In genomic region chr2:38866711-38867110, GRCm38 (mm10) we compare ENCODE assay signal across 20 mouse cellular contexts.
DNase-seq lines count a peak whose midpoint lies in the region; ATAC-seq and TF ChIP-seq lines count a peak whose summit lies in the region.
"Had no signal": no experiment of that assay in that cellular context is flagged by ENCODE, and none has a peak within 500 bp of the region (broad histone marks: within the 10 kb centered on the region; RNA-seq: fewer than 3 reads in every experiment).

No protein-coding gene starts in this region.

- no peaks in the 10 kb centered on the region for H3K9me3 ChIP-seq in intestine, embryonic 15.5 days
- no peaks in the 10 kb centered on the region for H3K9me3 ChIP-seq in kidney, embryonic 14.5 days (ENCODE audit: control insufficient read depth, low read length)
- H3K9me3 ChIP-seq: heart, embryonic 10.5 days; limb, embryonic 12.5 days had no signal

- in situ Hi-C loops in Patski (cut with MboI; ENCODE audit: low pct_unique_long_range_greater_than_20kb), result no loop called here

- peak; percentile 11 for DNase-seq in adrenal gland, adult 8-10 months
- DNase-seq in adrenal gland, adult 18-20 months (ENCODE audit: low spot score in 2 of 2), result no peak
- DNase-seq in 3134 (ENCODE audit: extremely low read depth, insufficient read length, low spot score) (peak; percentile 11), Patski (ENCODE audit: low read depth, low spot score) (peak; percentile 12)
- no peak for DNase-seq in frontal cortex, adult 2 months (ENCODE audit: extremely low spot score in 1 of 2, low spot score in 1 of 2)
- DNase-seq: cerebellum, postnatal 10 days; gastrocnemius, postnatal 14 days; heart, postnatal 14 days; kidney, adult 2 months; layer of hippocampus, postnatal 36 days; lung, embryonic 14.5 days; thymus, postnatal 25 days had no signal

- POLR2A ChIA-PET in Patski (lab: Charles Lee), result interaction anchor here (0.9 to 1.0 kb wide), 2 partner anchors 10 to 132 kb away, joined by 3 read pairs; no protein-coding TSS in a partner anchor

- H3K27me3 ChIP-seq in Patski, result no peaks in the 10 kb centered on the region
- H3K27me3 ChIP-seq in intestine, embryonic 15.5 days (replicated peaks), result no peaks in the 10 kb centered on the region
- H3K27me3 ChIP-seq in kidney, embryonic 14.5 days (ENCODE audit: control insufficient read depth, insufficient read depth, low read length), result no peaks in the 10 kb centered on the region
- H3K27me3 ChIP-seq: limb, embryonic 12.5 days had no signal

- no peak for ATAC-seq in Patski
- peak; percentile 94 for ATAC-seq in granulocyte monocyte progenitor cell, adult 5-6 weeks (replicated peaks; ENCODE audit: poor library complexity, severe bottlenecking)
- ATAC-seq in intestine, embryonic 15.5 days, result no peak
- no peak for ATAC-seq in kidney, embryonic 14.5 days (ENCODE audit: low FRiP score, low TSS enrichment)
- ATAC-seq: hindbrain, embryonic 16.5 days had no signal

- no peaks in the 10 kb centered on the region for H3K36me3 ChIP-seq in intestine, embryonic 15.5 days
- peaks cover 11% of the 10 kb centered on the region; the same call in 1 of the 2 replicates for H3K36me3 ChIP-seq in kidney, embryonic 14.5 days (ENCODE audit: control insufficient read depth, insufficient read depth, low read length)

- H3K4me1 ChIP-seq in intestine, embryonic 15.5 days (replicated peaks), result no peaks in the 10 kb centered on the region
- no peaks in the 10 kb centered on the region for H3K4me1 ChIP-seq in kidney, embryonic 14.5 days (ENCODE audit: control insufficient read depth, insufficient read depth, low read length)
- H3K4me1 ChIP-seq: limb, embryonic 12.5 days had no signal

- H3K27ac ChIP-seq in intestine, embryonic 15.5 days, result no peak overlapping the region
- H3K27ac ChIP-seq in kidney, embryonic 14.5 days (ENCODE audit: low read depth, low read length), result no peak overlapping the region
- H3K27ac ChIP-seq: heart, embryonic 10.5 days; limb, embryonic 12.5 days; stomach, postnatal 0 days had no signal

- 85% methylated on average over 1 of the region's 1 CpGs for WGBS in intestine, embryonic 15.5 days
- 96% methylated on average over 1 of the region's 1 CpGs for WGBS in kidney, embryonic 14.5 days

- H3K4me2 ChIP-seq in intestine, embryonic 15.5 days (replicated peaks), result no peak overlapping the region
- no peak overlapping the region for H3K4me2 ChIP-seq in kidney, embryonic 14.5 days (replicated peaks; ENCODE audit: low read depth, low read length)
- H3K4me2 ChIP-seq: limb, embryonic 12.5 days; lung, embryonic 14.5 days; midbrain, embryonic 11.5 days had no signal

- no peak for TF ChIP-seq CTCF in Patski (IDR thresholded peaks at IDR 0.05)

- H3K4me3 ChIP-seq in intestine, embryonic 15.5 days (replicated peaks), result no peak overlapping the region
- H3K4me3 ChIP-seq in kidney, embryonic 14.5 days (ENCODE audit: low read length), result no peak overlapping the region
- H3K4me3 ChIP-seq: heart, embryonic 10.5 days; limb, embryonic 12.5 days had no signal

- H3K9ac ChIP-seq in intestine, embryonic 15.5 days, result no peak overlapping the region
- no peak overlapping the region for H3K9ac ChIP-seq in kidney, embryonic 14.5 days (ENCODE audit: low read depth, low read length)
- H3K9ac ChIP-seq: limb, embryonic 12.5 days; lung, embryonic 14.5 days had no signal

- CTCF ChIA-PET in Patski (lab: Charles Lee), result interaction anchor here (1.0 to 1.4 kb wide), 3 partner anchors 54 to 206 kb away, joined by 3 to 5 read pairs (median 4); no protein-coding TSS in a partner anchor

Comparison
In these comparisons a context has a peak if more than half of its experiments do, and no peak if none do; other contexts are left out.
1. DNase-seq: peak in adrenal gland, adult 8-10 months (single experiment), 3134 (single experiment) and Patski (single experiment); none in adrenal gland, adult 18-20 months (0 of 2) and frontal cortex, adult 2 months (0 of 2).